Mouse (Mus musculus) liver, embryonic 16.5 days (tissue): Measurements from ENCODE around the gene Rprml. TPM values are rescaled to one million over a fixed set of nuclear protein-coding genes. Genes with fewer than 3 reads are reported as not detected.

ENCODE experiments used
- ATAC-seq: fragments of 200-750 bp; cut with Nextera tagmentation; 2 replicates; pipeline ENCODE4 v1.8.0; 2017; ENCODE audit warnings: low read depth, mild to moderate bottlenecking, moderate number of reproducible peaks, moderate library complexity
- H3K27ac ChIP-seq: fragments of 300-500 bp; sonication (generic); 2 replicates; pipeline ENCODE4 v1.5.1; 2014; ENCODE audit warnings: mild to moderate bottlenecking, low read length
- H3K27me3 ChIP-seq: fragments of 300-500 bp; sonication (generic); 2 replicates; pipeline ENCODE4 v1.6.1; 2014; ENCODE audit warnings: low read depth, low read length, mixed read lengths; ENCODE audit not compliant: control insufficient read depth, insufficient read depth
- H3K36me3 ChIP-seq: fragments of 300-500 bp; sonication (generic); 2 replicates; pipeline ENCODE4 v1.6.1; 2014; ENCODE audit warnings: mild to moderate bottlenecking; ENCODE audit not compliant: control insufficient read depth, insufficient read depth
- H3K4me1 ChIP-seq: fragments of 300-500 bp; sonication (generic); 2 replicates; pipeline ENCODE4 v1.6.1; 2014; ENCODE audit warnings: low read depth, low read length, mixed read lengths; ENCODE audit not compliant: control insufficient read depth
- H3K4me2 ChIP-seq: fragments of 300-500 bp; sonication (generic); 2 replicates; pipeline ENCODE4 v1.6.1; 2014; ENCODE audit warnings: low read depth, low read length, mixed read lengths
- H3K4me3 ChIP-seq: fragments of 300-500 bp; sonication (generic); 2 replicates; pipeline ENCODE4 v1.5.1; 2014; ENCODE audit warnings: low read depth, mild to moderate bottlenecking, low read length
- H3K9ac ChIP-seq: fragments of 300-500 bp; sonication (generic); 2 replicates; pipeline ENCODE4 v1.6.1; 2014; ENCODE audit warnings: low read depth, low read length
- H3K9me3 ChIP-seq: fragments of 300-500 bp; sonication (generic); replicated peaks from 2 replicates; pipeline ENCODE4 v1.6.1; 2016; ENCODE audit warnings: low read length; ENCODE audit not compliant: control insufficient read depth
- WGBS: fragments of 180-500 bp; shearing (Covaris S2); extraction: QIAGEN DNeasy Blood & Tissue Kit; methylation state at CpG from one replicate; pipeline ENCODE4 v1.1.7; 2014; ENCODE audit not compliant: insufficient replicate concordance; 5-methylcytosine and 5-hydroxymethylcytosine counted together
- polyA plus RNA-seq: library from polyadenylated mRNA; unstranded; fragments of >200 nt; fragmentation: Nextera tagmentation; extraction: Ambion mirVana; gene quantifications from 2 replicates; pipeline ENCODE4 v1.2.1, GENCODE M21; 2015

The Rprml gene
- polyA plus RNA-seq, 1 experiment from 2014 or later: not detected

- WGBS: 4% methylated on average over 3 of the region's 3 CpGs
- Histone ChIP-seq H3K4me3 (no peak overlapping the region), H3K27ac (no peak overlapping the region), H3K36me3 (no peaks in the 10 kb centered on the region), H3K4me1 (no peaks in the 10 kb centered on the region), H3K9ac (no peak overlapping the region), H3K4me2 (no peak overlapping the region), H3K9me3 (no peaks in the 10 kb centered on the region), H3K27me3 (peaks cover 9% of the 10 kb centered on the region)
- no peak for ATAC-seq
Observed at GRCm38 (mm10) chr11:103656520-103656919, 7.2 kb downstream of the Rprml start.

DNA sequence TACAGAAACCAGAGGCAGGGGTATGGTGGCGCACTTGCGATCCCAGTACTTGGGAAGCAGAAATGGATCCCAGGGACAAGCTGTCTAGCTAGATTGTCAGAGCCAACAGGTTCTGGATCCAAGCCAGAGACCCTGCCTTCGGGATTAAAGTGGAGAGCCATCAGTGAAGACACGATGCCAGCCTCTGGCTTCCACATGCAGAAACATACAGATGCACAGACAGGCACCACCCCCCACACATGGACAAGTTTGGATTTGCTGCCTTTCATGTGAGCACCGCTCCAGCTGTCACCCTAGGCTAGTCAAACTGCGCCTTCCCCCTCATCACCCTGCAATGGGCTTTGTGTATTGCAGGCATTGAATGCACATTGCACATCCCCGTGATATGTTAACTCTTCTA, 8.8 kb downstream of the Rprml start:
- Histone ChIP-seq H3K4me2 (no peak overlapping the region), H3K9me3 (no peaks in the 10 kb centered on the region), H3K36me3 (no peaks in the 10 kb centered on the region), H3K4me1 (no peaks in the 10 kb centered on the region), H3K27ac (no peak overlapping the region), H3K27me3 (peaks cover 5% of the 10 kb centered on the region), H3K9ac (no peak overlapping the region), H3K4me3 (no peak overlapping the region)
- 66% methylated on average over 7 of the region's 7 CpGs for WGBS
- ATAC-seq: no peak

GRCm38 (mm10) chr11:103661863-103662262, 12.5 kb downstream of the Rprml start:
- 45% methylated on average over 4 of the region's 4 CpGs for WGBS
- Histone ChIP-seq H3K9ac (no peak overlapping the region), H3K4me1 (no peaks in the 10 kb centered on the region), H3K27ac (no peak overlapping the region), H3K36me3 (no peaks in the 10 kb centered on the region), H3K9me3 (no peaks in the 10 kb centered on the region), H3K4me3 (no peak overlapping the region), H3K27me3 (no peaks in the 10 kb centered on the region), H3K4me2 (no peak overlapping the region)
- ATAC-seq: no peak

DNA sequence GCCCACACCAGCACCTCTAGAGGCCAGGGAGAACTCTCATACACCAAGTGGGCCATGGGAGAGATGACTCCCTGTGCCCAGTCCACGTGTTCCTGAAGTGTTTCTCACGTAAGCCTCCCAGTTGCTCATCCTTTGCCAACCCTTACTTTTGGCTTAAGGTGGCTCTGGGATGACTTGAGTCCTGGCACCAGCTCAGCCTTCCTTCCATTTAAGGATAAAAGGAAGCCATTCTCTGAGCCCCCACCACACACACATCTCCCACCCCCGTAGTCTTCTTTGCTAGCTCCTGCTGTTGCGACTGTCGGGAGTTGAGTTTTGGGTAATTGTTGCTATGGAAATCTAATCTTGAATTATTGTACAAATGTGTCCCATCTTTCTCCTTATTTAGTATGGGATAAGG, 13.2 kb downstream of the Rprml start:
- Histone ChIP-seq H3K27ac (no peak overlapping the region), H3K4me3 (no peak overlapping the region), H3K36me3 (no peaks in the 10 kb centered on the region), H3K9ac (no peak overlapping the region), H3K27me3 (no peaks in the 10 kb centered on the region), H3K4me2 (no peak overlapping the region), H3K4me1 (no peaks in the 10 kb centered on the region), H3K9me3 (no peaks in the 10 kb centered on the region)
- WGBS: 59% methylated on average over 5 of the region's 5 CpGs
- no peak for ATAC-seq

GRCm38 (mm10) chr11:103663119-103663518, 13.7 kb downstream of the Rprml start:
- no peak overlapping the region for H3K4me2 ChIP-seq
- no peak overlapping the region for H3K27ac ChIP-seq
- no peak for ATAC-seq
- no peaks in the 10 kb centered on the region for H3K36me3 ChIP-seq
- H3K4me1 ChIP-seq: no peaks in the 10 kb centered on the region
- WGBS: 63% methylated on average over 8 of the region's 8 CpGs
- no peak overlapping the region for H3K9ac ChIP-seq
- H3K9me3 ChIP-seq: no peaks in the 10 kb centered on the region
- H3K27me3 ChIP-seq: no peaks in the 10 kb centered on the region
- no peak overlapping the region for H3K4me3 ChIP-seq

- no peaks in the 10 kb centered on the region for H3K36me3 ChIP-seq
- H3K27ac ChIP-seq: no peak overlapping the region
- no peak for ATAC-seq
- H3K4me1 ChIP-seq: no peaks in the 10 kb centered on the region
- no peaks in the 10 kb centered on the region for H3K27me3 ChIP-seq
- no peak overlapping the region for H3K4me3 ChIP-seq
- 37% methylated on average over 1 of the region's 1 CpGs for WGBS
- no peak overlapping the region for H3K9ac ChIP-seq
- no peak overlapping the region for H3K4me2 ChIP-seq
- H3K9me3 ChIP-seq: no peaks in the 10 kb centered on the region
Observed at GRCm38 (mm10) chr11:103665695-103666094, 16.3 kb downstream of the Rprml start.

GRCm38 (mm10) chr11:103666181-103666906, 17.0 kb downstream of the Rprml start:
- H3K4me1 ChIP-seq: no peaks in the 10 kb centered on the region
- H3K4me2 ChIP-seq: no peak overlapping the region
- WGBS: 36% methylated on average over 10 of the region's 10 CpGs
- H3K9me3 ChIP-seq: no peaks in the 10 kb centered on the region
- H3K36me3 ChIP-seq: no peaks in the 10 kb centered on the region
- ATAC-seq: no peak
- no peak overlapping the region for H3K9ac ChIP-seq
- no peak overlapping the region for H3K4me3 ChIP-seq
- no peak overlapping the region for H3K27ac ChIP-seq
- H3K27me3 ChIP-seq: no peaks in the 10 kb centered on the region

DNA sequence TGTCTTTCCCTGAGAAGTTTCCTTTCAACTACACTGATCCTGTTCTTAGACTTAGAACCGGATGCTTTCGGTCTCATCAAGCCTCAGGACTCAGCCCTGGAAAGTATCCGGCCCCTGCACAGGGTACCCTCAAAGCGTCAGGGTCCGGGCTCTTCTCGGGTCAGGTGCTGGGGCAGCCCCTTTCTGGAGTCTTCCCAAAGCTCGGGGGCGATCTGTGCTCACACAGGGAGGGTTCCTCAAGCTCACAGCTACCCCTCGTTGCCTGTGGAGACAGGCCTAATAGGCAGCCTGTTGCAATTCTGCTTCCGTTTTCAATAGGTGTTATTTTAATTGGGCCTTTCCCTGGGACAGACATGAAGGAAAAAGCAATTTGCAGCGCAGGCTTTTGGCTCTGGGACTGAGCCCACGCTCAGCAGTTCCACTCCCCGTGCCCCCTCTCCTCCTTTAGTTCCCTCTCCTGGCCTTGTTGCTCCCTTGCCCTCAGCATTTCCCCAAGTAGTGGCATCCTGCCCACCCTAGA, 17.6 kb downstream of the Rprml start:
- 47% methylated on average over 13 of the region's 13 CpGs for WGBS

GRCm38 (mm10) chr11:103675556-103675955, 26.2 kb downstream of the Rprml start:
- ATAC-seq: no peak
- no peak overlapping the region for H3K27ac ChIP-seq
- WGBS: 42% methylated on average over 3 of the region's 3 CpGs

More for the DNA sequence above, 17.6 kb downstream of the Rprml start:
- no peak for ATAC-seq
- no peak overlapping the region for H3K4me2 ChIP-seq
- no peaks in the 10 kb centered on the region for H3K9me3 ChIP-seq
- H3K4me1 ChIP-seq: no peaks in the 10 kb centered on the region
- no peaks in the 10 kb centered on the region for H3K27me3 ChIP-seq
- no peaks in the 10 kb centered on the region for H3K36me3 ChIP-seq
- H3K4me3 ChIP-seq: no peak overlapping the region
- no peak overlapping the region for H3K27ac ChIP-seq
- no peak overlapping the region for H3K9ac ChIP-seq

More at GRCm38 (mm10) chr11:103675556-103675955, 26.2 kb downstream of the Rprml start:
- Histone ChIP-seq H3K4me2 (no peak overlapping the region), H3K9me3 (no peaks in the 10 kb centered on the region), H3K4me1 (no peaks in the 10 kb centered on the region), H3K4me3 (no peak overlapping the region), H3K36me3 (peaks cover 11% of the 10 kb centered on the region), H3K9ac (no peak overlapping the region), H3K27me3 (no peaks in the 10 kb centered on the region)
